Mouse (Mus musculus) ES-E14 (cell line): ENCODE data around the gene Gfi1b. TPM values are rescaled to one million over a fixed set of nuclear protein-coding genes. Genes with fewer than 3 reads are reported as not detected.
A peak's percentile ranks its signal among the peaks of the same experiment; 100 is the strongest.

Source experiments
- DNase-seq: peaks from one replicate; pipeline ENCODE4 v3.0.0-alpha.2; 2013; ENCODE audit warnings: low read depth, low spot score
- H3K27ac ChIP-seq: 2 replicates; pipeline ENCODE4 v1.5.1; 2012; ENCODE audit warnings: low read depth, mild to moderate bottlenecking, low read length, moderate library complexity, mixed read lengths; ENCODE audit not compliant: poor library complexity, insufficient read depth, severe bottlenecking
- H3K36me3 ChIP-seq: 2 replicates; pipeline ENCODE4 v1.6.1; 2012; ENCODE audit warnings: mild to moderate bottlenecking, low read length, moderate library complexity, mixed read lengths; ENCODE audit not compliant: control insufficient read depth, poor library complexity, insufficient read depth, severe bottlenecking
- H3K4me1 ChIP-seq, 2 experiments: fragments of 150-350 bp in 1 of 2; sonication (generic) in 1 of 2; 2 replicates each; pipeline ENCODE4 v1.6.1; 2012; ENCODE audit warnings: low read length in 2 of 2, mild to moderate bottlenecking in 1 of 2, mixed read lengths in 1 of 2; ENCODE audit not compliant: control insufficient read depth in 2 of 2, insufficient read depth in 2 of 2, poor library complexity in 1 of 2
- H3K4me3 ChIP-seq, 2 experiments: fragments of 150-350 bp in 1 of 2; sonication (generic) in 1 of 2; 2 replicates each; pipeline ENCODE4 v1.5.1; 2012; ENCODE audit warnings: low read length in 2 of 2, low read depth in 1 of 2, mild to moderate bottlenecking in 1 of 2, mixed read lengths in 1 of 2; ENCODE audit not compliant: insufficient read depth in 1 of 2, poor library complexity in 1 of 2, severe bottlenecking in 1 of 2
- H3K9ac ChIP-seq: 2 replicates; pipeline ENCODE4 v1.6.1; 2012; ENCODE audit warnings: low read depth, mild to moderate bottlenecking, low read length, mixed read lengths; ENCODE audit not compliant: poor library complexity, insufficient read depth, severe bottlenecking
- H3K9me3 ChIP-seq: fragments of 150-350 bp; sonication (generic); 2 replicates; pipeline ENCODE4 v1.6.1; 2012; ENCODE audit warnings: low read depth, mild to moderate bottlenecking, low read length; ENCODE audit not compliant: control insufficient read depth, insufficient read depth
- CHD2 ChIP-seq: IDR thresholded peaks from 2 replicates; pipeline ENCODE4 v1.6.1; 2014; ENCODE audit warnings: mild to moderate bottlenecking, low read depth, low read length, inconsistent platforms
- HCFC1 ChIP-seq: IDR thresholded peaks from 2 replicates; pipeline ENCODE4 v1.6.1; 2012; ENCODE audit warnings: low read length, inconsistent platforms, borderline replicate concordance; ENCODE audit not compliant: insufficient read depth
- MAFK ChIP-seq: IDR thresholded peaks from 2 replicates; pipeline ENCODE4 v1.6.1; 2014; ENCODE audit warnings: mild to moderate bottlenecking, low read depth, low read length, inconsistent platforms; ENCODE audit not compliant: insufficient read depth
- ZC3H11A ChIP-seq: IDR thresholded peaks from 2 replicates; pipeline ENCODE4 v1.6.1; 2012; ENCODE audit warnings: low read depth, mild to moderate bottlenecking, inconsistent platforms, low read length, borderline replicate concordance
- ZNF384 ChIP-seq: IDR thresholded peaks from 2 replicates; pipeline ENCODE4 v1.6.1; 2012; ENCODE audit warnings: low read depth, low read length, inconsistent platforms
- in situ Hi-C, 2 experiments: fragments of 600-800 bp; cut with MboI; formaldehyde crosslinking; loops; one replicate each; pipeline ENCODE4 v1.15.1; 2025; ENCODE audit warnings: low sequenced_read_pairs in 2 of 2, inconsistent platforms in 1 of 2; ENCODE audit not compliant: unreplicated experiment in 2 of 2
- total RNA-seq: library from RNA; depleted of rRNA; stranded (reverse); fragments of 300-350 nt; gene quantifications from 2 replicates; pipeline ENCODE4 v1.2.3, GENCODE M21; 2012

Gene Gfi1b
- total RNA-seq, 1 experiment, result not detected

- DNase-seq, result no peak
- TF ChIP-seq MAFK (no peak), HCFC1 (no peak), ZNF384 (peak; percentile 24; the same call in 1 of the 2 replicates)
- no peaks in the 10 kb centered on the region for H3K36me3 ChIP-seq
- H3K4me3 ChIP-seq, result no peak overlapping the region
- in situ Hi-C loops, result no loop called here
- peaks cover 0 to 4% of the 10 kb centered on the region in 2 experiments; a peak in 2 of 4 replicates for H3K4me1 ChIP-seq
- no peaks in the 10 kb centered on the region for H3K9me3 ChIP-seq
- no peak overlapping the region for H3K9ac ChIP-seq
- no peak overlapping the region for H3K27ac ChIP-seq
These were observed 1.3 kb downstream of the Gfi1b start for GRCm38 (mm10) chr2:28620522-28620921.

GRCm38 (mm10) chr2:28619369-28619768, 2.4 kb downstream of the Gfi1b start:
- Histone ChIP-seq H3K4me1 (peaks cover 0 to 4% of the 10 kb centered on the region in 2 experiments; a peak in 2 of 4 replicates), H3K9me3 (no peaks in the 10 kb centered on the region), H3K36me3 (no peaks in the 10 kb centered on the region), H3K9ac (no peak overlapping the region), H3K27ac (no peak overlapping the region), H3K4me3 (no peak overlapping the region)
- no peak for DNase-seq
- in situ Hi-C loops, result no loop called here
- TF ChIP-seq ZC3H11A (no peak), HCFC1 (no peak)

GRCm38 (mm10) chr2:28618777-28619336, 2.9 kb downstream of the Gfi1b start:
- H3K9me3 ChIP-seq, result no peaks in the 10 kb centered on the region
- no peaks in the 10 kb centered on the region for H3K36me3 ChIP-seq
- H3K4me3 ChIP-seq, result no peak overlapping the region
- peaks cover 0 to 4% of the 10 kb centered on the region in 2 experiments; a peak in 2 of 4 replicates for H3K4me1 ChIP-seq
- DNase-seq, result no peak
- no peak for TF ChIP-seq CHD2
- no peak for TF ChIP-seq MAFK
- no peak for TF ChIP-seq HCFC1
- no peak for TF ChIP-seq ZC3H11A
- TF ChIP-seq ZNF384, result no peak
- in situ Hi-C loops, result no loop called here
- no peak overlapping the region for H3K27ac ChIP-seq
- no peak overlapping the region for H3K9ac ChIP-seq

GRCm38 (mm10) chr2:28617498-28618486, 4.0 kb downstream of the Gfi1b start:
- Histone ChIP-seq H3K36me3 (no peaks in the 10 kb centered on the region), H3K4me3 (no peak overlapping the region), H3K9ac (no peak overlapping the region), H3K9me3 (no peaks in the 10 kb centered on the region), H3K27ac (no peak overlapping the region), H3K4me1 (peaks cover 0 to 5% of the 10 kb centered on the region in 2 experiments; a peak in 2 of 4 replicates)
- in situ Hi-C loops, result no loop called here
- DNase-seq, result no peak
- TF ChIP-seq HCFC1 (no peak), CHD2 (no peak)
